Mouse (Mus musculus): ENCODE data around the gene Kpna3. TPM values are rescaled to one million over a fixed set of nuclear protein-coding genes. Genes with fewer than 3 reads are reported as not detected.
A peak's percentile ranks its signal among the peaks of the same experiment; 100 is the strongest.

The Kpna3 gene
- polyA plus RNA-seq, 1 experiment from 2014 or later: 97.9 TPM

DNA sequence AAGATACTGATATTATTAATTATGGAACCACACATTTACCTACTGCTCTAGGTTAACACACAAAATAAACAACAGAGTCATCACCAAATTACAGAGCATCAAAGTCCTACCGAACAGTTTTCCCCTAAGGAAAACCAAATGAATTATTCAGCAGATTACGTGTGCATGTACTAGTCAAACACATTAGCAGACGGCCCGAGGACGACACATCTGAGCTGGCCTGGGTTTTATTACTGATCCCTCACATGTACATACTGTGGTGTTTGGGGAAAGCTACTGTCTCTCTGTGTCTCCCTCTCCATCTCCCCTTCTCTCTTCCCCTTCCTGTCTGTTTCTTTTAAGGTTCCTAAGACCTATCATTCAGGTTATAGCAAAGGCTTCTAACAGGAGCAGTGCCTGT lies 25.5 kb downstream of the Kpna3 start:
- no peak overlapping the region for H3K4me2 ChIP-seq (ENCODE audit: low read length)
- no peak overlapping the region for H3K4me3 ChIP-seq (replicated peaks; ENCODE audit: low read depth, low read length)
- no peak overlapping the region for H3K9ac ChIP-seq (replicated peaks; ENCODE audit: low read length)
- WGBS: 7% methylated on average over 5 of the region's 5 CpGs
- no peaks in the 10 kb centered on the region for H3K9me3 ChIP-seq (ENCODE audit: control insufficient read depth, low read length)
- H3K27me3 ChIP-seq (ENCODE audit: control insufficient read depth, insufficient read depth, low read length): no peaks in the 10 kb centered on the region
- DNase-seq (peak; percentile 72), ATAC-seq (ENCODE audit: low FRiP score, low TSS enrichment) (no peak)
- H3K4me1 ChIP-seq (ENCODE audit: control insufficient read depth, insufficient read depth, low read length): peaks cover 11% of the 10 kb centered on the region
- no peak overlapping the region for H3K27ac ChIP-seq (replicated peaks; ENCODE audit: low read depth, low read length)
- no peaks in the 10 kb centered on the region for H3K36me3 ChIP-seq (ENCODE audit: control insufficient read depth, insufficient read depth, low read length)

DNA sequence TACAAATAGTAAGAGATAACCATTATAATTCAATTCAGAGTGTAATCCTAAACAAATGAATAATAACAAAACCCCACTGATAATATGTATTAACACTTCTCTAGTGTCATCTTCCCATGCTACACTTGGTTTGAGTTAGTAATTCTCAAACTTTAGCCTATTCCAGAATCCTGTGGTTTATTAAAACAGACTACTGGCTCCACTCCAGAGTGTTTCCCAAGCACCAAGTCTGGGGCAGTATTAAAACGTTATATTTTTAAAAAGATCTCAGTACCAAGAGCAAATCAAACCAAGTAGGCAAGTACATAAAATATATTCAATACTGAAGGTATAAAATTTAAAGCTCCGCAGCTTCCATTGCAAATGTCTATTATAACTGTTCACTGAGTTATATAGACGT lies 26.0 kb downstream of the Kpna3 start:
- no peak overlapping the region for H3K4me3 ChIP-seq (replicated peaks; ENCODE audit: low read depth, low read length)

DNA sequence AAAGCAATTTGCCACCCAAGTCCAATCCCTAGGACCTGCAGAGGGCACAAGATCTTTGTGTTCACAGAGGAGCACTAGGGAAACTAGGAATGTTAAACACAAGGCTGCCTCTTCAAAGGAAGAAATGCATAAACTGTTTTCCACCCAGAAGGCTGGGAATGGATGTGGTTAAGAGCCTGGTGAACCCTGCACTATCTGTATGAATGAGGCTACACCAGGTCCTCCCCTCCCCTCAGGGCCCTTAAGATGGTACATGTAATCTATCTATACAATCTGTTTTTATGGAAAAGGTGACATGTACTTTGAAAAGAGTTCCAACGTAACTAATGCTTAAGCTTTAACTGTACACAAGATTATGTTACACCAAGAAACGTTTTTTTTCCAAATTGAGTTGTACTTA lies 29.7 kb downstream of the Kpna3 start:
- H3K36me3 ChIP-seq (ENCODE audit: control insufficient read depth, insufficient read depth, low read length): no peaks in the 10 kb centered on the region
- no peak for ATAC-seq (ENCODE audit: low FRiP score, low TSS enrichment)
- H3K9ac ChIP-seq (replicated peaks; ENCODE audit: low read length): no peak overlapping the region
- H3K4me1 ChIP-seq (ENCODE audit: control insufficient read depth, insufficient read depth, low read length): peaks cover 9% of the 10 kb centered on the region
- no peak for DNase-seq
- no peaks in the 10 kb centered on the region for H3K27me3 ChIP-seq (ENCODE audit: control insufficient read depth, insufficient read depth, low read length)
- no peak overlapping the region for H3K27ac ChIP-seq (replicated peaks; ENCODE audit: low read depth, low read length)
- no peak overlapping the region for H3K4me2 ChIP-seq (ENCODE audit: low read length)
- no peaks in the 10 kb centered on the region for H3K9me3 ChIP-seq (ENCODE audit: control insufficient read depth, low read length)
- H3K4me3 ChIP-seq (replicated peaks; ENCODE audit: low read depth, low read length): no peak overlapping the region
- WGBS: 91% methylated on average over 2 of the region's 2 CpGs

More for the DNA sequence above, 26.0 kb downstream of the Kpna3 start:
- DNase-seq (no peak), ATAC-seq (ENCODE audit: low FRiP score, low TSS enrichment) (no peak)
- Histone ChIP-seq H3K36me3 (ENCODE audit: control insufficient read depth, insufficient read depth, low read length) (no peaks in the 10 kb centered on the region), H3K4me1 (ENCODE audit: control insufficient read depth, insufficient read depth, low read length) (peaks cover 11% of the 10 kb centered on the region), H3K27ac (replicated peaks; ENCODE audit: low read depth, low read length) (no peak overlapping the region), H3K27me3 (ENCODE audit: control insufficient read depth, insufficient read depth, low read length) (no peaks in the 10 kb centered on the region), H3K9ac (replicated peaks; ENCODE audit: low read length) (no peak overlapping the region), H3K9me3 (ENCODE audit: control insufficient read depth, low read length) (no peaks in the 10 kb centered on the region), H3K4me2 (ENCODE audit: low read length) (no peak overlapping the region)
- WGBS: 74% methylated on average over 3 of the region's 3 CpGs

DNA sequence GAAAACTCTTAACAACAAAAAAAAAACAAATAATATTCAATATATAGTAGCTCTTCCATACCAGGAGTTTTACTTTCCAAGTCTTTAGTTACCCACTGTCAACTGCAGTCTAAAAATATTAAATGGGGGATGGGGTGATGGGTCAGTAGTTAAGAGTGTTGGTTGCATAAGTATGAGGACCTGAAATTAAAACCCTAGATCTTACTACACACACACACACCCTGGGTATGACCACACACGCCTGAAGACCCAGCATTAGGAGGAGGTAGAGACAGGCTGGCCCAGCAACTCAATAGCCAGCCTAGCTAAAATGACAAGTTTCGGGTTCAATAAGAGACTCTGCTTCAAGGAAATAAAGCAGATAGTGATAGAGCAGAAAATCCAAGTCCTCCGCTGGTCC lies 32.6 kb downstream of the Kpna3 start:
- no peaks in the 10 kb centered on the region for H3K9me3 ChIP-seq (ENCODE audit: control insufficient read depth, low read length)
- no peak for ATAC-seq (ENCODE audit: low FRiP score, low TSS enrichment)
- WGBS: 93% methylated on average over 3 of the region's 3 CpGs
- H3K4me3 ChIP-seq (replicated peaks; ENCODE audit: low read depth, low read length): no peak overlapping the region
- no peak overlapping the region for H3K9ac ChIP-seq (replicated peaks; ENCODE audit: low read length)
- H3K4me2 ChIP-seq (ENCODE audit: low read length): no peak overlapping the region
- H3K27me3 ChIP-seq (ENCODE audit: control insufficient read depth, insufficient read depth, low read length): no peaks in the 10 kb centered on the region
- no peaks in the 10 kb centered on the region for H3K4me1 ChIP-seq (ENCODE audit: control insufficient read depth, insufficient read depth, low read length)
- no peak for DNase-seq
- no peak overlapping the region for H3K27ac ChIP-seq (replicated peaks; ENCODE audit: low read depth, low read length)
- H3K36me3 ChIP-seq (ENCODE audit: control insufficient read depth, insufficient read depth, low read length): peaks cover 3% of the 10 kb centered on the region; the same call in 1 of the 2 replicates

GRCm38 (mm10) chr14:61405761-61406160 lies 33.9 kb downstream of the Kpna3 start:
- no peaks in the 10 kb centered on the region for H3K4me1 ChIP-seq (ENCODE audit: control insufficient read depth, insufficient read depth, low read length)
- no peaks in the 10 kb centered on the region for H3K27me3 ChIP-seq (ENCODE audit: control insufficient read depth, insufficient read depth, low read length)
- H3K27ac ChIP-seq (replicated peaks; ENCODE audit: low read depth, low read length): no peak overlapping the region
- no peaks in the 10 kb centered on the region for H3K9me3 ChIP-seq (ENCODE audit: control insufficient read depth, low read length)
- peaks cover 10% of the 10 kb centered on the region for H3K36me3 ChIP-seq (ENCODE audit: control insufficient read depth, insufficient read depth, low read length)
- ATAC-seq (ENCODE audit: low FRiP score, low TSS enrichment): no peak
- H3K4me3 ChIP-seq (replicated peaks; ENCODE audit: low read depth, low read length): no peak overlapping the region
- no peak overlapping the region for H3K9ac ChIP-seq (replicated peaks; ENCODE audit: low read length)
- no peak for DNase-seq
- H3K4me2 ChIP-seq (ENCODE audit: low read length): no peak overlapping the region

DNA sequence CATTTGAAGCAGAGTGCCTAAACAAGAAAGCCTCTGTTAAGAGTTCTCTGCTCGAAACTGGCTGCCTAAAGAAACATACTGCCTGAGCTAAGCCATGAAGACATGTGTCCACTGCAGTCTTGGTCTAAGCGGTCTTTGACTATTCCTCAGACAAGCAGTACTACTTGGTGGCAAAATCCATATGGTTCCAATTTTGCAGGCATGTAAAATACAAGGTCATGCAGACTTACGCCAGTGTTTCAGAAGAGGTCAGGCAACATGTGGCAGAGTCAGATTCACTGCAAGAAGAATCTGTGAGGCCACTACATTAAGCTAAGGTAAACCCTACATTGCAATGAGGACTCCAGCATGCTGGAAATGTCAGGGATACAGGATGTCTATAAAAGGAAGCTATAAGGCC lies 34.7 kb downstream of the Kpna3 start:
- Histone ChIP-seq H3K4me2 (ENCODE audit: low read length) (no peak overlapping the region), H3K4me1 (ENCODE audit: control insufficient read depth, insufficient read depth, low read length) (no peaks in the 10 kb centered on the region), H3K4me3 (replicated peaks; ENCODE audit: low read depth, low read length) (no peak overlapping the region), H3K9me3 (ENCODE audit: control insufficient read depth, low read length) (no peaks in the 10 kb centered on the region), H3K9ac (replicated peaks; ENCODE audit: low read length) (no peak overlapping the region), H3K36me3 (ENCODE audit: control insufficient read depth, insufficient read depth, low read length) (peaks cover 16% of the 10 kb centered on the region), H3K27me3 (ENCODE audit: control insufficient read depth, insufficient read depth, low read length) (no peaks in the 10 kb centered on the region), H3K27ac (replicated peaks; ENCODE audit: low read depth, low read length) (no peak overlapping the region)
- no peak for DNase-seq
- ATAC-seq (ENCODE audit: low FRiP score, low TSS enrichment): no peak
- WGBS: 96% methylated on average over 3 of the region's 3 CpGs

- H3K36me3 ChIP-seq (ENCODE audit: control insufficient read depth, insufficient read depth, low read length): peaks cover 31% of the 10 kb centered on the region
- 94% methylated on average over 6 of the region's 6 CpGs for WGBS
- H3K4me1 ChIP-seq (ENCODE audit: control insufficient read depth, insufficient read depth, low read length): no peaks in the 10 kb centered on the region
- H3K9ac ChIP-seq (replicated peaks; ENCODE audit: low read length): no peak overlapping the region
- no peak overlapping the region for H3K27ac ChIP-seq (replicated peaks; ENCODE audit: low read depth, low read length)
- no peak overlapping the region for H3K4me2 ChIP-seq (ENCODE audit: low read length)
- no peaks in the 10 kb centered on the region for H3K27me3 ChIP-seq (ENCODE audit: control insufficient read depth, insufficient read depth, low read length)
- DNase-seq: no peak
- H3K4me3 ChIP-seq (replicated peaks; ENCODE audit: low read depth, low read length): no peak overlapping the region
- no peak for ATAC-seq (ENCODE audit: low FRiP score, low TSS enrichment)
- no peaks in the 10 kb centered on the region for H3K9me3 ChIP-seq (ENCODE audit: control insufficient read depth, low read length)
These were observed 44.9 kb downstream of the Kpna3 start for GRCm38 (mm10) chr14:61394745-61395144.

DNA sequence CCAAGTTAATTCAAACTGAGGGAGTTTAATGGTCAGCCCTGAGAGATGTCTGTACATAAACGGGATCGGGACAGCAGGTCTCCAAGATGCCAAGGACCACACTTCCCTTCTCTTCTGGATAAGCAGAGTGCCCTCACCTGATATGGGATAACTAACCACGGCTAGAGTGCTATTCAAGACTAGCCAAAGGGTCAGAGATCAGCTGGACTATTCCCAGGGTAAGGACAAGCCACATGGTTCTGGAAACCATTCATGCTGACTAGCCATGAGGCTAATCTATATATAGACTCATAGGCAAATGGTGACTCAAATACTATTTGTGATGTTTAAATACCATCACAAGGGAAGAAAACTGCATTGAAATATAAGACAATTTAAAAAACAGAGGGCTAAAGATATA lies 49.1 kb downstream of the Kpna3 start:
- Histone ChIP-seq H3K9me3 (ENCODE audit: control insufficient read depth, low read length) (no peaks in the 10 kb centered on the region), H3K36me3 (ENCODE audit: control insufficient read depth, insufficient read depth, low read length) (peaks cover 35% of the 10 kb centered on the region), H3K4me1 (ENCODE audit: control insufficient read depth, insufficient read depth, low read length) (no peaks in the 10 kb centered on the region), H3K4me3 (replicated peaks; ENCODE audit: low read depth, low read length) (no peak overlapping the region), H3K27ac (replicated peaks; ENCODE audit: low read depth, low read length) (no peak overlapping the region), H3K27me3 (ENCODE audit: control insufficient read depth, insufficient read depth, low read length) (no peaks in the 10 kb centered on the region), H3K9ac (replicated peaks; ENCODE audit: low read length) (no peak overlapping the region), H3K4me2 (ENCODE audit: low read length) (no peak overlapping the region)
- no peak for DNase-seq
- 87% methylated on average over 3 of the region's 3 CpGs for whole genome bisulfite sequencing
- ATAC-seq (ENCODE audit: low FRiP score, low TSS enrichment): no peak

- no peaks in the 10 kb centered on the region for H3K9me3 ChIP-seq (ENCODE audit: control insufficient read depth, low read length)
- DNase-seq: no peak
- no peaks in the 10 kb centered on the region for H3K27me3 ChIP-seq (ENCODE audit: control insufficient read depth, insufficient read depth, low read length)
- WGBS: 90% methylated on average over 2 of the region's 2 CpGs
- no peak overlapping the region for H3K27ac ChIP-seq (replicated peaks; ENCODE audit: low read depth, low read length)
- no peak overlapping the region for H3K9ac ChIP-seq (replicated peaks; ENCODE audit: low read length)
- H3K4me3 ChIP-seq (replicated peaks; ENCODE audit: low read depth, low read length): no peak overlapping the region
- H3K4me1 ChIP-seq (ENCODE audit: control insufficient read depth, insufficient read depth, low read length): no peaks in the 10 kb centered on the region
- peaks cover 52% of the 10 kb centered on the region for H3K36me3 ChIP-seq (ENCODE audit: control insufficient read depth, insufficient read depth, low read length)
- no peak overlapping the region for H3K4me2 ChIP-seq (ENCODE audit: low read length)
- no peak for ATAC-seq (ENCODE audit: low FRiP score, low TSS enrichment)
These were observed 72.4 kb downstream of the Kpna3 start for GRCm38 (mm10) chr14:61367290-61367689.

All from midbrain, embryonic 14.5 days (tissue).